Mouse (Mus musculus) lung, postnatal 0 days (tissue): Measurements from ENCODE around the gene Ruvbl1. TPM values are rescaled to one million over a fixed set of nuclear protein-coding genes. Genes with fewer than 3 reads are reported as not detected.

ENCODE experiments used
- ATAC-seq: fragments of 200-750 bp; cut with Nextera tagmentation; 2 replicates; pipeline ENCODE4 v1.8.0; 2017; ENCODE audit warnings: moderate library complexity
- DNase-seq: peaks from one replicate; pipeline ENCODE4 v3.0.0-alpha.2; 2016; ENCODE audit warnings: low spot score
- H3K27ac ChIP-seq: fragments of 300-500 bp; sonication (generic); 2 replicates; pipeline ENCODE4 v1.5.1; 2014; ENCODE audit warnings: antibody characterized with exemption, mild to moderate bottlenecking, low read length, mixed read lengths
- H3K27me3 ChIP-seq: fragments of 300-500 bp; sonication (generic); replicated peaks from 2 replicates; pipeline ENCODE4 v1.6.1; 2014; ENCODE audit warnings: low read length, mixed read lengths; ENCODE audit not compliant: insufficient read depth
- H3K36me3 ChIP-seq: fragments of 300-500 bp; sonication (generic); 2 replicates; pipeline ENCODE4 v1.6.1; 2014; ENCODE audit warnings: low read length, mixed read lengths; ENCODE audit not compliant: insufficient read depth
- H3K4me1 ChIP-seq: fragments of 300-500 bp; sonication (generic); 2 replicates; pipeline ENCODE4 v1.6.1; 2014; ENCODE audit warnings: antibody characterized with exemption, low read depth, low read length, mixed read lengths; ENCODE audit not compliant: insufficient read depth
- H3K4me2 ChIP-seq: fragments of 300-500 bp; sonication (generic); replicated peaks from 2 replicates; pipeline ENCODE4 v1.6.1; 2014; ENCODE audit warnings: low read depth, mild to moderate bottlenecking, low read length, moderate library complexity, mixed read lengths
- H3K4me3 ChIP-seq: fragments of 300-500 bp; sonication (generic); 2 replicates; pipeline ENCODE4 v1.5.1; 2014; ENCODE audit warnings: low read depth, low read length
- H3K9ac ChIP-seq: fragments of 300-500 bp; sonication (generic); replicated peaks from 2 replicates; pipeline ENCODE4 v1.6.1; 2014; ENCODE audit warnings: low read depth, mild to moderate bottlenecking
- H3K9me3 ChIP-seq: fragments of 300-500 bp; sonication (generic); 2 replicates; pipeline ENCODE4 v1.6.1; 2016; ENCODE audit warnings: low read length, mixed read lengths
- CTCF ChIP-seq: IDR thresholded peaks from 2 replicates; pipeline ENCODE4 v1.5.1; 2016; ENCODE audit warnings: antibody characterized with exemption, mild to moderate bottlenecking
- EP300 ChIP-seq: IDR thresholded peaks from 2 replicates; pipeline ENCODE4 v1.6.1; 2016; ENCODE audit warnings: antibody characterized with exemption, mild to moderate bottlenecking, control low read depth
- WGBS: fragments of 180-500 bp; shearing (Covaris S2); extraction: QIAGEN DNeasy Blood & Tissue Kit; methylation state at CpG from one replicate; pipeline ENCODE4 v1.1.7; 2014; 5-methylcytosine and 5-hydroxymethylcytosine counted together
- polyA plus RNA-seq: library from polyadenylated mRNA; unstranded; fragments of >200 nt; fragmentation: Nextera tagmentation; extraction: Ambion mirVana; gene quantifications from 2 replicates; pipeline ENCODE4 v1.2.1, GENCODE M21; 2015

Gene Ruvbl1
- polyA plus RNA-seq, 1 experiment from 2014 or later = 48.5 TPM

- WGBS = 59% methylated on average over 13 of the region's 13 CpGs
Measured at GRCm38 (mm10) chr6:88502030-88502970, 37.1 kb downstream of the Ruvbl1 start.

GRCm38 (mm10) chr6:88503044-88503443 lies 37.8 kb downstream of the Ruvbl1 start:
- no peaks in the 10 kb centered on the region for H3K9me3 ChIP-seq
- H3K4me1 ChIP-seq = no peaks in the 10 kb centered on the region; the same call in 1 of the 2 replicates
- no peak overlapping the region for H3K27ac ChIP-seq
- DNase-seq (no peak), ATAC-seq (no peak)
- H3K36me3 ChIP-seq = peaks cover 53% of the 10 kb centered on the region
- H3K9ac ChIP-seq = no peak overlapping the region
- 85% methylated on average over 4 of the region's 4 CpGs for WGBS
- no peaks in the 10 kb centered on the region for H3K27me3 ChIP-seq
- H3K4me3 ChIP-seq = no peak overlapping the region
- no peak for TF ChIP-seq EP300
- no peak for TF ChIP-seq CTCF
- H3K4me2 ChIP-seq = no peak overlapping the region

More at GRCm38 (mm10) chr6:88502030-88502970, 37.1 kb downstream of the Ruvbl1 start:
- Histone ChIP-seq H3K4me3 (no peak overlapping the region), H3K4me2 (no peak overlapping the region), H3K27me3 (no peaks in the 10 kb centered on the region), H3K36me3 (peaks cover 45% of the 10 kb centered on the region), H3K9ac (no peak overlapping the region), H3K4me1 (no peaks in the 10 kb centered on the region; the same call in 1 of the 2 replicates), H3K27ac (no peak overlapping the region), H3K9me3 (no peaks in the 10 kb centered on the region)
- DNase-seq = no peak
- TF ChIP-seq CTCF (no peak), EP300 (no peak)
- ATAC-seq = no peak

GRCm38 (mm10) chr6:88513984-88514383 lies 48.8 kb downstream of the Ruvbl1 start:
- DNase-seq = no peak
- H3K4me1 ChIP-seq = no peaks in the 10 kb centered on the region; the same call in 1 of the 2 replicates
- no peak for ATAC-seq
- no peak overlapping the region for H3K4me3 ChIP-seq
- H3K36me3 ChIP-seq = peaks cover 60% of the 10 kb centered on the region
- no peak overlapping the region for H3K27ac ChIP-seq
- no peak overlapping the region for H3K9ac ChIP-seq
- TF ChIP-seq CTCF (no peak), EP300 (no peak)
- no peaks in the 10 kb centered on the region for H3K27me3 ChIP-seq
- WGBS = 86% methylated on average over 8 of the region's 8 CpGs
- no peaks in the 10 kb centered on the region for H3K9me3 ChIP-seq
- H3K4me2 ChIP-seq = no peak overlapping the region

GRCm38 (mm10) chr6:88514546-88514945 lies 49.3 kb downstream of the Ruvbl1 start:
- DNase-seq (no peak), ATAC-seq (no peak)
- TF ChIP-seq CTCF (no peak), EP300 (no peak)
- Histone ChIP-seq H3K9ac (no peak overlapping the region), H3K27ac (no peak overlapping the region), H3K4me2 (no peak overlapping the region), H3K4me1 (no peaks in the 10 kb centered on the region; the same call in 1 of the 2 replicates), H3K4me3 (no peak overlapping the region), H3K27me3 (no peaks in the 10 kb centered on the region), H3K36me3 (peaks cover 58% of the 10 kb centered on the region), H3K9me3 (no peaks in the 10 kb centered on the region)
- 84% methylated on average over 4 of the region's 4 CpGs for WGBS

- H3K27ac ChIP-seq = no peak overlapping the region
- peaks cover 44% of the 10 kb centered on the region for H3K36me3 ChIP-seq
- no peaks in the 10 kb centered on the region; the same call in 1 of the 2 replicates for H3K4me1 ChIP-seq
Measured at GRCm38 (mm10) chr6:88515971-88516370, 50.8 kb downstream of the Ruvbl1 start.

GRCm38 (mm10) chr6:88516667-88517066 lies 51.5 kb downstream of the Ruvbl1 start:
- no peaks in the 10 kb centered on the region for H3K9me3 ChIP-seq
- 50% methylated on average over 5 of the region's 5 CpGs for WGBS
- H3K27me3 ChIP-seq = no peaks in the 10 kb centered on the region
- H3K36me3 ChIP-seq = peaks cover 37% of the 10 kb centered on the region
- H3K4me3 ChIP-seq = no peak overlapping the region
- no peak for DNase-seq
- H3K27ac ChIP-seq = no peak overlapping the region
- H3K4me1 ChIP-seq = no peaks in the 10 kb centered on the region; the same call in 1 of the 2 replicates
- ATAC-seq = no peak
- no peak overlapping the region for H3K9ac ChIP-seq
- TF ChIP-seq CTCF = no peak
- TF ChIP-seq EP300 = no peak
- no peak overlapping the region for H3K4me2 ChIP-seq

More at GRCm38 (mm10) chr6:88515971-88516370, 50.8 kb downstream of the Ruvbl1 start:
- DNase-seq (no peak), ATAC-seq (no peak)
- Histone ChIP-seq H3K4me2 (no peak overlapping the region), H3K9ac (no peak overlapping the region), H3K9me3 (no peaks in the 10 kb centered on the region), H3K4me3 (no peak overlapping the region), H3K27me3 (no peaks in the 10 kb centered on the region)
- TF ChIP-seq EP300 (no peak), CTCF (no peak)
- 83% methylated on average over 8 of the region's 8 CpGs for WGBS
